Mouse (Mus musculus): Measurements from ENCODE around the gene Gm28047. TPM values are rescaled to one million over a fixed set of nuclear protein-coding genes. Genes with fewer than 3 reads are reported as not detected.

Gm28047 gene
- total RNA-seq, 2 experiments from 2014 or later = 1.6 TPM; not detected in 1

- intact Hi-C loops (cut with DNase I) = no loop called here
- no peak for DNase-seq
Observed at GRCm38 (mm10) chr15:102562491-102562890, 62.4 kb downstream of the Gm28047 start.

GRCm38 (mm10) chr15:102557580-102557979 is 67.3 kb downstream of the Gm28047 start:
- intact Hi-C loops (cut with DNase I) = no loop called here
- DNase-seq = no peak

GRCm38 (mm10) chr15:102555581-102555980 is 69.3 kb downstream of the Gm28047 start:
- intact Hi-C loops (cut with DNase I) = no loop called here
- no peak for DNase-seq

- intact Hi-C loops (cut with DNase I) = no loop called here
- DNase-seq = no peak
Observed at GRCm38 (mm10) chr15:102552599-102552998, 72.3 kb downstream of the Gm28047 start.

DNA sequence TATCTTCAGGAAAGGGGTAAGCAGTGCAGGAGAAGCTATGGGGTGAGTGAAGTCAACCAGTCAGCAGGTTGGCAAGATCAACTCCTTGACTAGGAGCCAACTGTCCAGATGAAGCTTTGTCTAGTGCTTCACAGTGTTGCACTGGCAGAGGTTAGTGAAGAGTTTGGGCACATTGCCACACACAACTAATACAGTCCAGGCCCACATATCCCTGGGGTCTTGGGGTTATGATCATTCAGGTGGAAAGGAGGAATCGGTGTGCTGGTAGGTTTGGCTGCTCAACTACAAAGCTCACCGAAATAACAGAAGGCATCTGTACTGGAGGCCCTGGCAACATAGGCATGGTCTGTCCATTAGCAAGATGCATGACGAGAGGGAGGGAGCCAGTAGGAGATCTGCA is 77.4 kb downstream of the Gm28047 start:
- intact Hi-C loops (cut with DNase I) = loop anchor here (5.0 kb wide), 1 partner anchor 120 kb away; no protein-coding TSS in a partner anchor
- no peak for DNase-seq

DNA sequence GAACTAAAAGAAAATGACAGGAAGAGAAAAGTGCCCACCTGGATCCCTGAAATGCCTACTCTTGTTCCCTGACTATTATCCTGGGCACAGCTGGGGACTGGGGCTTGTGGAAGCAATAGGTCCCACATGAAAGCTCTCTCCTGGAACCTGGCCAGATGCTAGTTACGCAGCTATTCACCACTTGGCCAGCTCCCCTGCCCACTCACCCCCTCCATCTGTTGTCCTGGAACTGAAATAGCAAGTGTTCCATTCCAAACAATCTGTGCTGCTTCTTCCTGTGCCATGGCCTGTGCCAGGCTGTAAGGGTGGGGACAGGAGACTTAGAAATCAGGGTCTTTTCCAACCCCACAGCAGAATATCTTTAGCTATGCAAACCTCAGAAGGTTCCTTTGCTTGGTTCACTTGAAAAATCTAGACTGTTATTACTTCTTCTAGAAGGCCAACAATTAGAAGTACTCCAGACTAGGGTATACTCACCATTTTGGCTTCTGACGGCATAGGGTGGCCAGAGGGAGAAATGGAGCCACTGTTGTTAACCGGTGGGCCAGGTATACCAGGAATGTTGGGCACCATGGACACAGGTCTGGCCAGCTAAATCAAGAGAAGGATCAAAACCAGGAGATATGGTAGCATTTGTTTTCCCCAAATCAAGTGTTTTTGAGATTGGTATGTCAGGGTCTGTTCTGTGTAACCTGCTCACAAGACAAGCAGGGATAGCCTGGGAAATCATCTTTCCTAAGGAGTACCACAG is 78.0 kb downstream of the Gm28047 start:
- peak in 1 of 2 experiments; percentile 19 for DNase-seq
- intact Hi-C loops (cut with DNase I) = loop anchor here (5.0 kb wide), 1 partner anchor 120 kb away; no protein-coding TSS in a partner anchor

DNA sequence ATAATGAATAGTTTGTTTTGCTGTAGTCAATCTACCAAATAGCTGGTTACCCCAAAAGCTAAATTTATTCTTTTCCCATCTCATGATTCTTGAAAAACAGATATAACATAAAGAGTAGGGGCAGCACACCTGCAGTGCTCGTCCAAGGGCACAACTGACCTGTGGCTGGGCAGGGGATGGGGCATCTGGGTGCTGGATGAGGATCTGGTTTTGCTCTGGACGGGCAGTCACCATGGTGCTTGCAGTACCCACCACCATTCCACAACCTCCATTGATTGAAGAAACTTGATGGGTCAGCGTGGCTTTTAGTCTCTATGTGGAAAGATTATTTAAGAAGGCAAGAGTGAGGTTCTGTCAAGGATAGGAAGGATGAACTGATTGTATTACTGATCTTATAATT is 78.6 kb downstream of the Gm28047 start:
- intact Hi-C loops (cut with DNase I) = loop anchor here (5.0 kb wide), 1 partner anchor 121 kb away; no protein-coding TSS in a partner anchor
- no peak for DNase-seq

- intact Hi-C loops (cut with DNase I) = loop anchor here (5.0 kb wide), 1 partner anchor 122 kb away; no protein-coding TSS in a partner anchor
- no peak for DNase-seq
Observed at GRCm38 (mm10) chr15:102544801-102545200, 80.1 kb downstream of the Gm28047 start.

GRCm38 (mm10) chr15:102533926-102534325 is 90.9 kb downstream of the Gm28047 start:
- no peak for DNase-seq
- intact Hi-C loops (cut with DNase I) = no loop called here

- no peak for DNase-seq
- intact Hi-C loops (cut with DNase I) = no loop called here
Observed at GRCm38 (mm10) chr15:102532106-102532900, 92.6 kb downstream of the Gm28047 start.

GRCm38 (mm10) chr15:102531586-102531985 is 93.3 kb downstream of the Gm28047 start:
- DNase-seq = no peak
- intact Hi-C loops (cut with DNase I) = no loop called here

- intact Hi-C loops (cut with DNase I) = no loop called here
- no peak for DNase-seq
Observed at GRCm38 (mm10) chr15:102530566-102530965, 94.3 kb downstream of the Gm28047 start.

DNA sequence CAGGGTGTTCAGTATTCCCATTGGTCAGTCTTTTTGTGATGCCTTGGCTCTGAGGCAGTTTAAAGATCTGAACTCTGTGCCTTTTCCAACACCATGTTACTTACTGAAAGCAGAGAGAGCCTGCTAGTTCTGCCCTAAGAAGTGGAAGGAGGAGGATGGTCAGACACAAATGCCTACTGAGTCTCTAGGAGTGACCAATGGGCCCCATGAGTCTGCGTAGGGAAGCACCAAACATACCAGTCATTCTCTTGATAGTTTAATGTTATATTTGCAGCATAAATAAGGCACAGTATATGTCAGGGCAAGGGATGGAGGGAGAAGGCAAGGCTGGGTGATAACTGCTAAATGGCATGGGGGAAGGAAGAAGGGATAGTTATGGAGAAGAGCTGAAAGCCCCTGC is 96.5 kb downstream of the Gm28047 start:
- intact Hi-C loops (cut with DNase I) = loop anchor here (5.0 kb wide), 1 partner anchor 79 kb away; no protein-coding TSS in a partner anchor
- DNase-seq = no peak

DNA sequence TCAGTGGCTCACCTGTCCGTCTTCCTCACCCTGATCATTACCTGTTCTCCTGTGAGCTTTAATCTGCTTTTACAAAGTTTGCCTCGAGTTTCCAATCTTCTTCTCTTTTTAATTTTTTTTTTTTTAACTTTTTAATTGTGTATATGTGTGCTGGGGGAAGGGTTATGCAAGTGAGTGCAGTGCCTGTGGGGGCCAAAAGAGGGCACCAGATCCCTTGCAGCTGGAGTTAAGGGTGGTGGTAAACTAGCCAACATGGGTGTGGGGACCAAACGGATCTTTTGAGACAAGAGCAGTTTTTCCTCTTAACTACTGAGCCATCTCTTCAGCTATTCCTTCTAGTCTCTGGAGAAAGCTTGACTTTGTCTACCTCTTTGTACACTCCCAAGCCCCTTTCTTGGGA is 96.9 kb downstream of the Gm28047 start:
- no peak for DNase-seq
- intact Hi-C loops (cut with DNase I) = loop anchor here (5.0 kb wide), 1 partner anchor 79 kb away; no protein-coding TSS in a partner anchor

GRCm38 (mm10) chr15:102526111-102527002 is 98.5 kb downstream of the Gm28047 start:
- no peak for DNase-seq
- intact Hi-C loops (cut with DNase I) = loop anchor here (5.0 kb wide), 1 partner anchor 81 kb away; no protein-coding TSS in a partner anchor

GRCm38 (mm10) chr15:102524892-102525485 is 99.9 kb downstream of the Gm28047 start, which contains the start of gene Npff:
Gene Npff (minus strand): TSS chr15:102524942.
- intact Hi-C loops (cut with DNase I) = loop anchor here (5.0 kb wide), 1 partner anchor 82 kb away; no protein-coding TSS in a partner anchor
- peak in 1 of 2 experiments; percentile 65 for DNase-seq

GRCm38 (mm10) chr15:102521480-102521879 is 103.4 kb downstream of the Gm28047 start:
- intact Hi-C loops (cut with DNase I) = no loop called here

DNA sequence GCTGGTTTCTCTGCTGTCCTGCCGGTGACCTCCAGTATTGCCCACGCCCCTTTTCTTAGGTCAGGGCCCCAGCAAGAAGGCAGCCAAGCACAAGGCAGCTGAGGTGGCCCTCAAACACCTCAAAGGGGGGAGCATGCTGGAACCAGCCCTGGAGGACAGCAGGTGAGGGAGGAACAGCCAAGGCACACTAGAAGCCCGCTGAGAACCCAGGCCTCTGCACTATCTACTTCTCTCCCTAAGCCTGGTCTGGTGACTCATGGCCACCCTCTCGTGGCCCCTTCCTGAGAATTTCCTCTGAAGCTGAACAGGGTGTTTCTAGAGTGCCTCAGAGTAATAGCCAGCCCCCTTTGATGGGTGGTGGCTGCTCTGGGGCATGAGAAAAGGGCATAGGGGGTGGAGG is 104.5 kb downstream of the Gm28047 start:
- DNase-seq = no peak
- intact Hi-C loops (cut with DNase I) = no loop called here

More at GRCm38 (mm10) chr15:102521480-102521879, 103.4 kb downstream of the Gm28047 start:
- DNase-seq = no peak

All from gastrocnemius, postnatal 36 days (tissue).